Mouse (Mus musculus): Measurements from ENCODE around the gene Dscaml1. TPM values are rescaled to one million over a fixed set of nuclear protein-coding genes. Genes with fewer than 3 reads are reported as not detected.

The Dscaml1 gene
- polyA plus RNA-seq, 1 experiment from 2014 or later = 0.05 TPM

DNA sequence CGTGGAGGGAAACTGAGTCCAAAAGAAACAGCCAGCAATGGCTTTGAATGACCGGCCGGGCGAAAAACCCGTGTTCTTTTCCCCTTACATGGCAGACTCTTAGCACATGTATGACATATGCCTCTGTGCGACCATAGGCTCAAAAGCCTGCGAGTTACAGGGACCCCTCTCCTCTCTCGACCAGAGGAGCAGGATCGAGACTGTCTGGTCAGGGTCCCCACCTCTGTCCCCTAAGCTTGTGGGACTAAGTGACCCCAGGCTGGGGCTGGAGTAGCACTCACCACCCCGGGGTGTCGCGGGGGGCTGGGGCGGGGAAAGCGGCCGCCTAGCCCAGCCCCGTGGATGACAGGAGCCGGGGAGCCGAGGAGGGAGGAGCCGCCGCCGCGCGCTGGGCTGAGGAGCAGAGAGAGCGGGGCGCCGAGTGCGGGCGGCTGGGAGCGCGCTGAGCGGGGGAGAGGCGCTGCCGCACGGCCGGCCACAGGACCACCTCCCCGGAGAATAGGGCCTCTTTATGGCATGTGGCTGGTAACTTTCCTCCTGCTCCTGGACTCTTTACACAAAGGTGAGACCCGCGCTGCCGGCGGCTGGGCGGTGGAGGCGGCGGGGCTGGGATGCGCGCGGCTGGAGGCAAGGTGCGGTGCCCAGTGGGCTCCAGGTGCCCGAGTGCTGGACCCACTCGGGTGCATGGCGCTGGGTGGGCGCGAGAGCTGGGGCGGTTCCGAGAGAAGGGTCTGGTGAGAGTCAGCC is 3.7 kb downstream of the Dscaml1 start:
- Histone ChIP-seq H3K9me3 (replicated peaks) (no peaks in the 10 kb centered on the region), H3K36me3 (no peaks in the 10 kb centered on the region), H3K4me1 (replicated peaks) (peaks cover 16% of the 10 kb centered on the region), H3K9ac (0 out of 2 replicates have a peak overlapping the region, but pooled peaks have one; percentile 28), H3K4me3 (peak overlapping the region; percentile 40), H3K27ac (ENCODE audit: poor library complexity, severe bottlenecking) (no peak overlapping the region), H3K4me2 (peak overlapping the region; percentile 73), H3K27me3 (replicated peaks) (peaks cover 82% of the 10 kb centered on the region)
- ATAC-seq (ENCODE audit: insufficient number of reproducible peaks, low FRiP score) = no peak
- 2% methylated on average over 53 of the region's 54 CpGs for WGBS

DNA sequence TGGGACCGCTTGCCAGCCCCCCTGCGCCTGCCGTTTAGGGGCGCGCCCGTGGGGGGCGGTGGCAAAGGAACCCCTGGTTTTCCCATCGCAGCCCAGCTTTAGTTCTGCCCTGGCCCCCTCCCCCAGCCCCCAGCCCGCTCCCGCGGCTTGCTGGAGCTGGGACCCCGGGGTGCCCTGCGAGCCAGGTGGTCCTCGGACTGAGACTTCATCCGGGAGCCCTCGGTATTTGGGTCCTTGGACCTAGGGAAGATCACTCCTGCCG is 4.2 kb downstream of the Dscaml1 start:
- no peak overlapping the region for H3K9ac ChIP-seq
- H3K4me3 ChIP-seq = peak overlapping the region; percentile 40
- peaks cover 85% of the 10 kb centered on the region for H3K27me3 ChIP-seq (replicated peaks)
- no peak overlapping the region for H3K27ac ChIP-seq (ENCODE audit: poor library complexity, severe bottlenecking)
- WGBS = 1% methylated on average over 16 of the region's 17 CpGs
- H3K36me3 ChIP-seq = no peaks in the 10 kb centered on the region
- peaks cover 16% of the 10 kb centered on the region for H3K4me1 ChIP-seq (replicated peaks)
- H3K4me2 ChIP-seq = peak overlapping the region; percentile 73
- ATAC-seq (ENCODE audit: insufficient number of reproducible peaks, low FRiP score) = no peak
- H3K9me3 ChIP-seq (replicated peaks) = no peaks in the 10 kb centered on the region

DNA sequence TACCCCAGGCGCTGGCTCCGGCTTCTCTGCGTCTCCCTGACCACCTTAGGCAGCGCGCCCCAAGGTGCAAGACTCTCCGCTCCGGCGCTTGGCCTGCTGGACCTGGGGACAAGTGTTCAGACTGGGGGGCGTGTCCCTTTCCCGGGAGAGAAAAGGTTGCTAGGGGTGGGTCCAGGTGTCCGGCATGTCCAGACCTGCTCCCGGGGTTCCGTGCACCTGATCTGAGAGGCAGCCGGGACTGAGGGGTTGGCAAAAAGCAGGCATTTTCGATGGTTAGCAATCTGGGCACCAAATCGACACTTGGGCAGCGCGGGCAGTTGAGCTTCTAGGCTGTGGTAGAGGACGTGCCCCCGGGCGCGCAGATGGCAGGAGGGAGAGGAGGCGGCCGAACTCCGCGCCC is 4.7 kb downstream of the Dscaml1 start:
- 3% methylated on average over 26 of the region's 26 CpGs for WGBS
- Histone ChIP-seq H3K4me1 (replicated peaks) (peaks cover 16% of the 10 kb centered on the region), H3K27me3 (replicated peaks) (peaks cover 85% of the 10 kb centered on the region), H3K4me3 (peak overlapping the region; percentile 40), H3K9ac (no peak overlapping the region), H3K9me3 (replicated peaks) (no peaks in the 10 kb centered on the region), H3K4me2 (peak overlapping the region; percentile 73), H3K27ac (ENCODE audit: poor library complexity, severe bottlenecking) (no peak overlapping the region), H3K36me3 (no peaks in the 10 kb centered on the region)
- ATAC-seq (ENCODE audit: insufficient number of reproducible peaks, low FRiP score) = no peak

DNA sequence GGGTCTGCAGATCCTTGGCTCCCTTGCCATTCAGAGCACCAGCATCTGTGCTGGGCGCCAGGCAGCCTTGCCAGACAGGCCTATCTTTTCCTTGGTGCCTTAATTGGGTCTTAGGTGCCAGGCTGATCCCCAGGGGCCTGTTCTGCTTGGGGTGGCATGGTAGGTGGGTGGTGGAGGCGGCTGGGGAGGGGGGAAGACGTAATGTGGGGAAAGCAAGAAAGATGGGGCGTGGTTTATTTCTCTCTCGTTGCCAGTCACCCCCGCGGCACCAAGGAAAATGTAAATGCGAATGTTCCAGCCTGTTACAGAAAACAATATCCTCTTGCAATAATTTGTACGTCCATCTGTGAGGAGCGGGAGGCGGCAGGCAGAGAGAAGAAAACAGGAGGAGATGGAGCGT is 6.2 kb downstream of the Dscaml1 start:
- Histone ChIP-seq H3K9ac (no peak overlapping the region), H3K4me1 (replicated peaks) (peaks cover 16% of the 10 kb centered on the region), H3K27ac (ENCODE audit: poor library complexity, severe bottlenecking) (no peak overlapping the region), H3K4me3 (no peak overlapping the region), H3K9me3 (replicated peaks) (no peaks in the 10 kb centered on the region), H3K27me3 (replicated peaks) (peaks cover 81% of the 10 kb centered on the region), H3K4me2 (no peak overlapping the region), H3K36me3 (no peaks in the 10 kb centered on the region)
- ATAC-seq (ENCODE audit: insufficient number of reproducible peaks, low FRiP score) = no peak
- 76% methylated on average over 12 of the region's 12 CpGs for WGBS

DNA sequence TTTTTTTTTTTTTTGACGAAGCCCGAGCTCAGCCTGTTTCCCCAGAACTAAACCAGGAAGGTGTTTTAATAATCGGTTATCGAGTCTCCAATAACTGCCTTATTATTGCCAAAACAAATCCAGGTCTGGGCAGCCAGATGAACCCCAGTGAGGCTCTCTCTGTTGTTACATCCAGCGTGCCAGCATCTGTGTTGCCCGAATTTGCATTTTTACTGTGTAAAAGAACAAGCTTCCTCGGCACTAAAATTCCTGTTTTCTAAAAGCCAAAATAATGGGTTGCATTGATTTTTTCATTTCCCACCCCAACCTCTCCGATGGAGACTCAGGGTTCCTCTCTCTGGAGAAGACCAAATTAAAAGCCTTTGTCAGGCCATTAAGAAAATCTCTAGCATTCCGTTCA is 6.7 kb downstream of the Dscaml1 start:
- Histone ChIP-seq H3K9ac (no peak overlapping the region), H3K27me3 (replicated peaks) (peaks cover 81% of the 10 kb centered on the region), H3K9me3 (replicated peaks) (no peaks in the 10 kb centered on the region), H3K27ac (ENCODE audit: poor library complexity, severe bottlenecking) (no peak overlapping the region), H3K36me3 (no peaks in the 10 kb centered on the region), H3K4me1 (replicated peaks) (peaks cover 16% of the 10 kb centered on the region), H3K4me2 (no peak overlapping the region), H3K4me3 (no peak overlapping the region)
- ATAC-seq (ENCODE audit: insufficient number of reproducible peaks, low FRiP score) = no peak
- 80% methylated on average over 9 of the region's 9 CpGs for WGBS

DNA sequence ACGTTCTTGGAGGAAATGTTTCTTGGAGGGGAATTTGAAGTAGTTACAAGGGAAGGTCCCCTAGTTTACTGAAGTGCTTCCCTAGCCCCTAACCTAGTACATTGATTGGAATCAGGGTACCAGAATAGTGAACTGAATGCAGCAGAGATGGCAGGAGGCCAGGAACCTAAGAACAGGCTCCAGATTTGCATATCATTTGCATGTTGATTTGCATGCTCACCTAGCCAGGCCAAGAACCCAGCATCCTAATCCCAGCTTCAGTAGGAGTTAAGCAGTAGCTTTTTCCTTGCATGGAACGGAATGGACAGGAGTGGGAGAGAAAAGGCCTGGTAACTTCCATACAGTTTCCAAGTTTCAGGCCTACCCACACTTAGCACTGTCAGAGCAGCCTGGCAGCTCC is 7.7 kb downstream of the Dscaml1 start:
- no peak overlapping the region for H3K27ac ChIP-seq (ENCODE audit: poor library complexity, severe bottlenecking)
- H3K4me1 ChIP-seq (replicated peaks) = peaks cover 16% of the 10 kb centered on the region
- ATAC-seq (ENCODE audit: insufficient number of reproducible peaks, low FRiP score) = no peak
- H3K4me2 ChIP-seq = no peak overlapping the region
- no peak overlapping the region for H3K4me3 ChIP-seq
- 73% methylated on average over 2 of the region's 2 CpGs for WGBS
- H3K27me3 ChIP-seq (replicated peaks) = peaks cover 77% of the 10 kb centered on the region
- H3K36me3 ChIP-seq = no peaks in the 10 kb centered on the region
- H3K9me3 ChIP-seq (replicated peaks) = no peaks in the 10 kb centered on the region
- no peak overlapping the region for H3K9ac ChIP-seq

DNA sequence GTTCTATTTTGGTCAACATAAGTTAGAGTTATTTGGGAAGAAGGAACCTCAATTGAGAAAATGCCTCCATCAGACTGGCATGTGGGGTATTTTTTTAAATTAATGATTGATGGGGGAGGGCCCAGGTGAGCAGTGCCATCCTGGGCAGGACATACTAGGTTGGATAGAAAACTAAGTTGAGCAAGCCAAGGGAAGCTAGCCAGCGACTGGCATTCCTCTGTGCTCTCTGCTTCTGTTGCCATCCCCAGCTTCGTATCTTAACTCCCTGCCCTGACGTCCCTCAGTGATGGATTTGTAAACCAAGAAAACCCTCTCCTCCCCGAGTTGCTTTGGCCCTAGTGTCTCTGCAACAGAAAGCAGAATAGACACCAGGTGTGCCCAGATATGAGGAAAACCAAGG is 12.6 kb downstream of the Dscaml1 start:
- ATAC-seq (ENCODE audit: insufficient number of reproducible peaks, low FRiP score) = no peak
- Histone ChIP-seq H3K9ac (no peak overlapping the region), H3K9me3 (replicated peaks) (no peaks in the 10 kb centered on the region), H3K4me2 (no peak overlapping the region), H3K4me3 (no peak overlapping the region), H3K36me3 (no peaks in the 10 kb centered on the region), H3K4me1 (replicated peaks) (no peaks in the 10 kb centered on the region), H3K27ac (ENCODE audit: poor library complexity, severe bottlenecking) (no peak overlapping the region), H3K27me3 (replicated peaks) (peaks cover 62% of the 10 kb centered on the region)
- 63% methylated on average over 4 of the region's 4 CpGs for WGBS

DNA sequence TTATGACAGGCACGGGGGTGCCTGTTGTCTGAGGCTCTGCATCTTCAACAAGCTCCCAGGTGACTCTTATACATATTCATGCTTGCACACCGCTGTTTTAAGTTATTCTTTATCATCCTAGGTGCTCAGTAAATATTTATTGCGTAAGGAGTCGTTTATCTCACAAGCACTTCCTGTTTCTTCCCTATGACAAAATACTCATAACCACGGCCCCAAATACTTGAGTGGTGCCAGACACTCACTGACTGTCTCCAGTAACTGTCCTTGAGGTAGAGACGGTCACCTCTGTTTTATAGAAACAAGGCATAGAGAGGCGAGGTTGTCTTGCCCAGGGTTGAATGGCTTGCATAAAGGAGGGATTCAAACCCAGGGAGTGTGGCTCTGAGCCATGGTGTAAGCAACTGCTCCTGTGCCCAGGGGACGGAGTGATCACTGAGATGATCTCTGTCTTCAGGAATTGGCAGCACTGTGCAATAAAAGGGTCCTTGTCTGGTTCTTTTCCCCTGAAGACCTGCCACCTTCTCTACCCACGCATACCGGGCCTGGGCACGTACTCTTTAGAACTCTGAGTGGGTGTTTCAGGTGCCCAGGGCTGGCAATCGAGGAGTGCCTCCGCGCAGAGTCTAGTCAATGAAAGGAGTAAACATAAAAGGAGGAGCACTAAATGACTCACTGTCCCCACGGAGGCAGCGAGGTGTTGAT is 13.8 kb downstream of the Dscaml1 start:
- Histone ChIP-seq H3K9ac (no peak overlapping the region), H3K4me2 (no peak overlapping the region), H3K27ac (ENCODE audit: poor library complexity, severe bottlenecking) (no peak overlapping the region), H3K36me3 (no peaks in the 10 kb centered on the region), H3K4me3 (no peak overlapping the region), H3K27me3 (replicated peaks) (peaks cover 50% of the 10 kb centered on the region), H3K9me3 (replicated peaks) (no peaks in the 10 kb centered on the region), H3K4me1 (replicated peaks) (no peaks in the 10 kb centered on the region)
- no peak for ATAC-seq (ENCODE audit: insufficient number of reproducible peaks, low FRiP score)
- 72% methylated on average over 16 of the region's 16 CpGs for WGBS

DNA sequence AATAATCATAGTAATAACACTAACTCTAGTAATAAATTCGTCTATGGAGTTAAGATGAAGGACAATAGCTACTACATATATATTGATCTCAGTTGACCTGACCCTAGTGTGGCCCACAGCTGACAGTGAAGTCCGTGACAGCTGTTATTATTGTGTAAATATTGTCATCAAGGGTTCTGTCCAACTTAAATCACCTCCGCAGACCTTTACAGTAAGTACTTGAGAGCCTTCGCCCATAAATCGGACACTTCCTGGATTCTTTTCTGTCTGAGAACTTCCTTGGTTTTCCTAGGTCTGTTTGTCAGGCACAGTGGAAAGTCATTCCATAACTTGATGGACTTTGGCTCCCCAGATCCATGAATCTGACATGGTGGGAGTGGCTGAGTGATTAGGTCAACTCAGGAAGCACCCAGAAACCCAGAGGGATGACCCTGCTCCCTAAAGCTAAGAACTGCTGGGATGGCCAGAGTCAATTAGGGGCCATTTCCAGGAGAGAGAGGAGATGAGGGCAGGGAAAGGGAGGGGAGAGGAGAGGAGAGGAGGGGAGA is 17.9 kb downstream of the Dscaml1 start:
- Histone ChIP-seq H3K27ac (ENCODE audit: poor library complexity, severe bottlenecking) (no peak overlapping the region), H3K9me3 (replicated peaks) (no peaks in the 10 kb centered on the region), H3K9ac (no peak overlapping the region), H3K27me3 (replicated peaks) (peaks cover 54% of the 10 kb centered on the region), H3K36me3 (no peaks in the 10 kb centered on the region), H3K4me2 (no peak overlapping the region), H3K4me1 (replicated peaks) (no peaks in the 10 kb centered on the region), H3K4me3 (no peak overlapping the region)
- ATAC-seq (ENCODE audit: insufficient number of reproducible peaks, low FRiP score) = no peak
- 77% methylated on average over 5 of the region's 5 CpGs for WGBS

DNA sequence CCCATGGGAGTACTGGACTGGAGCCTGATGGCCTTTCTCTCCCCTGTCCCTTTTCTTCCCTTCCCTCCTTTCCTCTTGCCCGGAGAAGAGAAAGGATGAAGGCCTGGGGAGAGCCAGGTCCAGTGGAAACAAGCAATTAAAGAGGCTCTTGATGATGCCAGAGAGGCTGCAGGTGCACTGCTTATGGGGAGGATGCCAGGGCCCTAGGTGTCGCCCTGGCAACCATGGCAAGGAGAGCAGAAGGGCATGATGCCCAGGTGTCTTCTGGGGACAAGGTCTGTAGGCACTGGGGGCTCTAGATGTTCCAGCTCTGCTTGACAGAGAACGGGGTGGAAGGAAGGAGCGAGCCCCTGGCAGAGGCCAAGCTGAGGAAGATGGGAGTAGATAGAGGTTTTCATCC is 23.2 kb downstream of the Dscaml1 start:
- Histone ChIP-seq H3K4me1 (replicated peaks) (no peaks in the 10 kb centered on the region), H3K4me3 (no peak overlapping the region), H3K27ac (ENCODE audit: poor library complexity, severe bottlenecking) (no peak overlapping the region), H3K9me3 (replicated peaks) (no peaks in the 10 kb centered on the region), H3K27me3 (replicated peaks) (peaks cover 48% of the 10 kb centered on the region), H3K4me2 (no peak overlapping the region), H3K9ac (no peak overlapping the region), H3K36me3 (no peaks in the 10 kb centered on the region)
- WGBS = 76% methylated on average over 4 of the region's 4 CpGs
- no peak for ATAC-seq (ENCODE audit: insufficient number of reproducible peaks, low FRiP score)

DNA sequence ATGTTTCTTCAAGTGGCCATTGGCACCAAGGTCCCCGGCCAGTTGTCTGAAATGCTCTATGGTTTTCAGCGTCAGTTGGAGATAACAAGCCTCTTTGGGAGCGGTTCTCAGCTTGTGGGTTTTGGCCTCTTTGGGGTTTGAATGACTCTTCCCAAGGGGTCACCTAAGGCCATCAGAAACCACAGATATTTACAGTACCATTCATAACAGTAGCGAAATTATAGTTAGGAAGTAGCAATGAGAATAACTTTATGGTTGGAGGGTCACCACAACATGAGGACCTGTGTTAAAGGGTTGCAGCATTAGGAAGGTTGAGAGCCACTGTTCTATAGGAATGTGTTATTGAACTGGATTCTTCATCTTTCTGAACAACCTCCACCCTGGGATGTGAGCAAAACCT is 24.9 kb downstream of the Dscaml1 start:
- H3K27ac ChIP-seq (ENCODE audit: poor library complexity, severe bottlenecking) = no peak overlapping the region
- H3K4me3 ChIP-seq = no peak overlapping the region
- no peaks in the 10 kb centered on the region for H3K4me1 ChIP-seq (replicated peaks)
- no peaks in the 10 kb centered on the region for H3K9me3 ChIP-seq (replicated peaks)
- no peak for ATAC-seq (ENCODE audit: insufficient number of reproducible peaks, low FRiP score)
- 72% methylated on average over 4 of the region's 4 CpGs for WGBS
- H3K4me2 ChIP-seq = no peak overlapping the region
- peaks cover 45% of the 10 kb centered on the region for H3K27me3 ChIP-seq (replicated peaks)
- no peak overlapping the region for H3K9ac ChIP-seq
- no peaks in the 10 kb centered on the region for H3K36me3 ChIP-seq
